Mouse (Mus musculus) right cerebral cortex, adult 2 months (tissue): ENCODE results near the gene Sycp3.
"Not testable (repeated sequence)": the region's sequence is repeated elsewhere in the genome, so short reads cannot be mapped to it uniquely, and the experiment has no call there.

Source experiments
- DNase-seq, 2 experiments: peaks; one replicate each; pipeline ENCODE4 v3.0.0; 2021 to 2022; ENCODE audit warnings: low spot score in 2 of 2

The Sycp3 gene

DNA sequence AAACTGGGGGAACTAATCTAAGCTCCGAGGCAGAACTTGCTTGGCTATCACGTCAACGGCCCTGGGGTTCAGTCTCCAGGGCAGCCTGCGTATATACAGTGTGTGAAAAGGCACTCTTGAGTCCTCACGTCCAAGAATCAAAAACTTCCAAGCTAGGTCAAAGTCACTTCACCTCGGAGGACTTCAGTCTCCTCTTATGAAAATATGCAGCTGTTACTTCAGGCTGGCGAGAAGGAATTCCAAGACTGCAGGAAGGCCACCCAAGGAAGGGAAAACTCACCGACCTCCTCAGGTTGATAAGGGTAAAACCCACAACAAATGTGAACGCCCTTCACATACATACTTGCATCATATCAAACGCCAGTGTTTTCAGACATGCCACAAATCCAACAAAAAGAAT, 42.0 kb downstream of the Sycp3 start:
- no peak for DNase-seq

DNA sequence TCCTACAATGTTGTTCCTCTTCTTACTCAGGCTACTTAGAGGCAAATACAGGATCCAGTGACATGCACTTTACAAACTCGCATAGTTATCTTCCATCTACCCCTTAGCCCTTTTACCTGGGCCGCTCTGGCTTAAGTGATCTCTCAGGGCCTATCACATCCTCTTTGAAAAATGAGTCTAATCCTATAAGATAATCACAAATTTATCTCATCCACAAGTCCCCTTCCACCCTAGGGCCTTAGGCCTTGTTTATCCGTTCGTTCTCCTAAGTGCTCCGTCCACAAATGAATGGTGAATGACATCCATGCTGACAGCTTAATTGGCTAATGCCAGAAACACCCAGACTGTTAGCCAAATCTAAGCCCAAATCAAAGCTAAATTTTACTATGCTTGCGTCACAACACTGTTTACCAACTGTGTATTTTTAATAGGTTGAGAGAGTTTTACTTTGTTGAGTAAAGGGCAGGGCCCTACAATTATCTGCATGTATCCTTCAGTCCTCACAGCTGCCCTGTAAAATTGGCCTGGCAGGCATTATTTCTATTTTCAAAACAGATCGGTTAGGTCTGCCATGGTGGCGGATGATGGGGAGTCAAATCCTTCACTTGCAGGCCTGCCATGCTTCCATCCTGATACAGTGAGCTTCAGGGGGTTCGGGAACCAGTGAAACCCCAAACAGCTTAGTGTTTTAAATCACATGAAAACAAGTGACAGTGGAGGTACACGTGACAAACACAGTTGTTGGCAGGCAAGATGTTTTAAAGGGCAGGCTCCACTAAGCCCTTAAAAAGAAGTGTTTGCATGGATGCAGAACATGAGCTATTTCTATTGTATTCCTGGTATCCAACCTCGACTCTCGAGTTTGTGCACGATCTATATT, 42.8 kb downstream of the Sycp3 start:
- peak in 1 of 2 experiments; percentile 31 for DNase-seq

DNA sequence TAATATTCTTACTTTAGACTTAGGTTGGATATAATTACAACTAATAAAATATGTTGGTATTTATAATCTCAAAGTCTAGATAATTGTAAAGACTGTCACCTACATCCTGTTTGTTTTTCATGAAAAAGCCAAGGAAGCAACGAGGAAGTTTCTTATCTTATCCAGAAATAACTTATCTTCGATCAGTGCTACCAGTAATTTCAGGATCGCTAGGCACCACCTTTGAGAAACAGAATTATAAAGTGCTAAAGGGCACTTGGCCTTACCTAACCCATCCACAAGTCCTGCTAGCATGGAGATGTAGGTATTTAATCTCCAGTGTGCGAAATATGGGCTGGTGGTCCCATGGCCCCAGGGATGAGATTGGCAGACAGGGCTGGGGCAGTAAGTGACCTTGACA, 43.5 kb downstream of the Sycp3 start:
- DNase-seq, result no peak

DNA sequence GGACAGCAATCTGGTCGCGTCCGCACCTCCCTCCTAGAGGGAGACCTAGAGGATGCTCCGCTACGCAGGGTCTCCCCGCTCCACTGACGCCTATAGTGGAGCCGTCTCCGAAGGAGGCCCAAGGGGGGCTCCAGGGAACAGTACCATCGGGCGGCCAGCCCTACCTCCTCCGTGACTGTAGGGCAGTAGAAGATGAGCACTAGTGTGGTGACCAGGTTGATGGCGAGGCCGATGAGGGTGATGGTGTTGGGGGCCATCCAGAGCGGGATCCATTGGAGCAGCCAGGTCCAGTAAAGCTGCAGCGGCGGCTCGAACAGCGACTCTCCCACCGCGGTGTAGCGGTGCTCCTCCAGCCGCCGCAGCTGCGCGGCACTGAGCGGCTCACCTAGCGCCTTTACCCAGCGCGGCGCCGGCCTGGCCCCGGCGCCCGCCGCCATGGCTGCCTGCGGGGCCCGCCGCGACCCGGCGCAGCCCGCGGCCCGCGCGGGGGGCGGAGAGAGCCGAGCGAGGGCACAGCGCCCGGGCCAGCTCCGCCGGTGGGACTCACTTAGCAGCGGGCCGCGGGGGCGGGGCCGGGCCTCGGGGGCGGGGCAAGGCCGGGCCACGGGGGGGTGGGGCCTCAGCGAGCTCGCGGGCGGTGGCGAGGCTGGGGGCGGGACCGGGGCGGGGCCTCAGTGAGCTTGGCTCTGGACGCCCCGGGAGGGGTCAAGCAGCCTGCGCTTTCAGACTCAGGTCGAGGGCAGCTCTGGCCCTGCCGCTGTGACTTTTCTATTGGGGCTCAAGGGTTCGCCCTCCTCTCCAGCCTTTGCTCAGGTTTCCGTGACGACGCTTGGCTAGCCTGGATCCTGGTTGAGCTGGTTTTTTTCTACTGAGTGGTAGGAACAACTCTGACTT, 44.3 kb downstream of the Sycp3 start, which contains the start of gene Chpt1:
Chpt1 (minus strand) TSS at position 653 of the 894 bp plus-strand sequence.
- peak; percentile 72 to 77 for DNase-seq

DNA sequence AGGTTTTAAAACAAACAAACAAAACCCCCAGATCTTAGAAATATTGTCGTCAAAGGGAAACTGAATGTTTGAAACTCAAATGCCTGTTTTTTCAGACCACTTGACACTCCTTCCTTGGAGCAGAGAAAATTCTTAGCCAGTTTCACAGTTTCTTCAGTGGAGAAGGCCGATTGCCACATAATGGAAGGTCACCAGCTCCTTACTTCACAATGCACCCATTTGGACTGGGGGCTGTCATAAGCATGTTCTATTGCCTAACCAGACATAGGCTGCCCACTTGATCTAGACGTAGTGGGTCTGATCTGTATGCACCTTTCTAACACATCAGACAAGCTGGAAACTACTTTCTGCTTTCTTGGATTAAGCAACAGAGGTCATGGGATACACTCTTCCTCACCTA, 45.1 kb downstream of the Sycp3 start:
- no peak for DNase-seq

DNA sequence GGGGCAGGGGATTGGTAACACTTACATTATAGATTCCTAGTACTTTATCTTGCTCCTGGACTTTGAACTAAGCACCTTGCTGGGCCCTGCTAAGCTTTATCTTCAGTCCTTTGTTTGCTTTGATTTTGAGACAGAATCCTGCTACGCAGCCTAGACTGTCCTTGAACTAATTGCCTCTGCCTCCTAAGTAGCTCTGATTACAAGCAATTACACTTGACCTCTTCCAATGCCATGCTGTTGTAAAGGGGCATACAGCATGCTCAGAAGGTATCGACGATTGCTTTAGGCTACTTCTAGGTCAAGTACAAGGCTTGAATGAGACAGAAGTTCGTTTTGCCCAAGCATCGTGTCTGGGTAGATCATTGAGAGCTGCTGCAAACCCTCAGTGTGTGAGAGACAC, 45.9 kb downstream of the Sycp3 start:
- DNase-seq, result no peak

DNA sequence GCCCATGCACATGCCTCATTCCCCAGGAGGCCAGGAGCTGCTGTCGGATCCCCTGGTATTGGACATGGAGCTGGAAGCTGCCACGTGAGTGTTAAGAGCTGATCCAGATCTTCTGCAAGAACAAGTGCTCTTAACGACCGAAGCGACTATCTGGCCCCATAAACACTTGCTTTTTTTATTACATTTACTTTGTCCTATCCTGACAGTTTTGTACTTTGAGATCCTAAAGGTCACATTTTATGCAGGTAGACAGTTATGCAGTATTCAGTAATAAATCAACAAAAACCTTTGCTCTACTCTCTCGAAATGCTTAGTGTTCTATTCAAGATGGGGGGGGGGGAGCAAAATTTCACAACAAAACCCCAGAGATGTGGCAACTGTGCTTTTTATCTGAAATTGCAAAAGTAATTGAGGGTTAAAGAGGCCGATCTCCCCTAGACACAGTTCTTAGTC, 48.3 kb downstream of the Sycp3 start:
- DNase-seq, result no peak

DNA sequence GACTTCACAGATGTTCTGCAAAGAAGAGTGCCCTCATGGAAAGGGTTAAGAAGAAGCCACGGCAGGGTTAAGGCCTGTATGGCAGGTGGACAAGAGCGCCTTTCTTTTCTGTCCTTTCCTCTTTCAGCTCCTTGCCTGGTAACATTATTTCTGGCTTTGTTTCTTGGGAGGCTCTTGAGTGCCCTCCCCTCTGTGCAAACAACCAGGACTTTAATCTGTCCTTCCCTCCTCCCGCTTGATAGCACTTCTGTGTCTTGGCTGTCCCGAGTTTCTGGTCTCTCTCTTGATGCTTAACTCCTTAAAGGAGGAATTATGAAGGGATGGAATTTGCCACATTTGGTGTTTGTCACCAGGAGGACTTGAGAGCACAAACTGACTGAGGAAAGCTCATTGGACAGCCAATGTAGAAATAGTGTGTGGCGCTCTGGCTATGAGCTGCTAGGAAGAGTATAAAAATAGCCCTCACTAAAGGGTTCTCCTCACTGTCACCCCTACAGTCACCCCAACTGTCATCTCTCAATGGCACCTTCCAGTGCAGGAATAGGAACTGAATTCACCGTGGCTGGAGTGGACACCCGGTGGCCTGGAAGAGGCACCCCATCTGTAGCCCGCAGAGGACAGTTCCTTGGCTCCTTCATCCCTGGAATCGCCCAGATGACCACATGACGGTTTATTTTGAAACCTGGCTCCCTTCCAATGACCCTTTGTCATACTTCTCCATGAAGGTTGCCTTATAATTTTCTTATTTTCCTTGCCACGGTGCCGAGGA, 51.3 kb downstream of the Sycp3 start:
- DNase-seq, result no peak

DNA sequence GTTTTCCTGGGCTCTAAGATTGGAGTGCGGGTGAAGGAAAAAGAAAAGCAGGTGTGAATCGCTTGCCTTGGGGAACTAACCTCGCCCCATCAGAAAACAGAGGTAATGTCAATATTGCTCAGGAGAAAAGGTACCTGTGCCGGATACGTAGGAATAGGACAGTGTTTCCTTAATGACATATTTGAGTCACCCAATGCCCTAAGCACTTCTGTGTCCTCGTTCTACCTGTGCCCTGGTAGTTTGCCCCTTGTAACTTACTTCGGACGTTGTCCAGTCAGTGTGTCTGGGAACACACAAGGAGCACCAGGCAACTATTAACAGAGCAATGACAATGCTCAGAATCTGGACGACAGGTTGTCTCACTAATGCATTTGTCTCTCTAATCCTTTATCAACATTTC, 52.0 kb downstream of the Sycp3 start:
- DNase-seq, result no peak

DNA sequence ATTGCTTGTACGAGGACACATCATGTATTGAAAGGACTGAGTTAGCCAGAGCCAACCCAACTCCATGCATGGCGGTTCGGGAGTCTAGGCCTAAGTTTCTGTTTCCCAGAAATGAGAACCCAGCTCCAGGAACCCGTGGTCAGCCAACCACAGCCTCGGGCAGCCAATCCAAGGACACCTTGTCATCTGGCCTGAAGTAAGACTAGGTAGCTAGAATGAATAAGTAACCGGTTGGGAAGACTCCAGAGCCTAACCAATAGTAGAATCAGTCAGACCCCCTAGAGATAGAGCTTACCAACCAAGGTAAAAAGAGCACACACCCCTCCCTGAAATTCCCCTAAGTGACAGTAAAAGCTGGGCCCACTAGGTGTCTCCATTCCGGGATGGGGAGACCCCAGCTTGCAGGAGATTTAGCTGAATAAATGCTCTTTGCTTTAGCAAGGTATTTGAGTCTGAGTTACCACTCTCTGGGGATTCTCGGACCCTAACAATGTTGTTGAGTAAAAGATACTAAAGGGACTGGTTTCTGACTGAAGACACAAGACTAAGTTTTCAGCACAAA, 54.3 kb downstream of the Sycp3 start:
- no peak for DNase-seq

DNA sequence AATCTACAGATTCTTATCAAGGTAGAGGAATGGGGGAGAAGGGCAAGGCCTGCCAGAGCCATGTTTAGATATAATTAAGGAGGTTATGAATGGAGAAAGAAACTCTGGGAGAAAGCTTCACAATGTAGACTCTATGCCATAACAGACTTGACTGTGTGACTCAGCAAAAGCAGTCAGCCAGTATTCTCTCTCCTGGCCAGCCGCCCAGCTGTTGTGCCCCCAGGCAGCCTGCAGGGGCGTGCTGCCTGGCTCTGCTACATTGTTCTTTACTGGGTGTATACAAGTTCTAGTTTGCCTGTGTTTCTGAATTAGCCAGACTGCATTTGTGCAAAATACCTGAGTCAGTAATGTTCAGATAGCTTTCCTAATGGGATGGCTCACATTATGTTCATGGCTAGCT, 55.1 kb downstream of the Sycp3 start:
- peak; percentile 36 to 58 for DNase-seq

DNA sequence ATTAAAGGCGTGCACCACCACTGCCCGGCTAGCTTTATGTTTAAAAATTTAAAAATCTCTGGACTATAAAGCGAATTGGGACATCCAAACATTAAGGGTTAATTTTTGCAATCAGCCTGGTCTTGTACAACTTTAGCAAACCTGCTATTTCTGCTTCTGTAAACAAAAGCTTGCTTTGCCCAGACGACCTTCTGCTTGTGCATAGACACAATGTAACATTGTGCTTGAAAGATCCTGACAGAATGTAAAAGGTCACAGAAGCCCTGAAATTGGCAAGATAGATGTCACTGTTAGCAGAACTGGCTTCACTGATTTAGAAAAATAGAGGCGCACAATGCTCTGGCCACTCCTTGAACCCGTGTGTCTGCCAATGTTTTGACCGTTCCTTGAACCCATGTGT, 55.7 kb downstream of the Sycp3 start:
- DNase-seq, result not testable (repeated sequence)

DNA sequence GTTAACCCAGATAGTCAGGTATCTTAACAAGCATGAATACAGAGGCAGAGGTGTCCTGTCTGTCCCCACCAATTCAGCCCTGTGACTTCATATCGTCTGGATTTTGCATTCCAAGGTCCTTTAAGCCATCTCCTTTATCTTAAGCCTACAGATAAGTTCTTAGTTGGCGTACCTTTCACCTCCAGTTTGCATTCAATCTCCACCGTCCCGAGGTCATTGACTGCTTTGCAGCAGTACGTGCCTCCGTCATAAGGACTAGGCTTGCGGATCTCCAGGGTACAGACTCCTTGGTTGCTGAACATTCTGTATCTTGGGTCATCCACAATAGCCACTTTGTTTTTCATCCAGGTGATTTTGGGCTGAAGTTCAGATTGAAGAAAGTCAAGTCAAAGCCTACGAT, 63.4 kb downstream of the Sycp3 start:
- no peak for DNase-seq
